Mouse (Mus musculus) c-Kit-positive CD71-negative TER-119-negative erythroid progenitor cells, embryonic 14.5 days (primary cell): ENCODE measurements around the gene Dennd1c.
"Not testable (repeated sequence)": the region's sequence is repeated elsewhere in the genome, so short reads cannot be mapped to it uniquely, and the experiment has no call there.

Source experiments
- DNase-seq: peaks from one replicate; pipeline ENCODE4 v3.0.0-alpha.2; 2013; ENCODE audit warnings: low read depth

Gene Dennd1c

GRCm38 (mm10) chr17:57095855-57096622 lies 17.7 kb upstream of the Dennd1c start:
- DNase-seq: no peak

GRCm38 (mm10) chr17:57094222-57094621 lies 15.9 kb upstream of the Dennd1c start:
- DNase-seq: no peak

GRCm38 (mm10) chr17:57087049-57087832 lies 8.9 kb upstream of the Dennd1c start, which contains the start of gene Tubb4a:
Gene Tubb4a (minus strand): TSS chr17:57087782.
- DNase-seq: no peak

- DNase-seq: no peak
Observed at GRCm38 (mm10) chr17:57085970-57086757, 7.8 kb upstream of the Dennd1c start.

GRCm38 (mm10) chr17:57082481-57082880 lies 4.2 kb upstream of the Dennd1c start:
- no peak for DNase-seq

- DNase-seq: no peak
Observed at GRCm38 (mm10) chr17:57081234-57081842, 3.0 kb upstream of the Dennd1c start.

- DNase-seq: no peak
Observed at GRCm38 (mm10) chr17:57079919-57080318, 1.6 kb upstream of the Dennd1c start.

GRCm38 (mm10) chr17:57076916-57077315 lies 1.4 kb downstream of the Dennd1c start:
- DNase-seq: no peak

- no peak for DNase-seq
Observed at GRCm38 (mm10) chr17:57070699-57071098, 7.6 kb downstream of the Dennd1c start.

- no peak for DNase-seq
Observed at GRCm38 (mm10) chr17:57070272-57070671, 8.0 kb downstream of the Dennd1c start.

GRCm38 (mm10) chr17:57066908-57067307 lies 11.4 kb downstream of the Dennd1c start:
- DNase-seq: no peak

GRCm38 (mm10) chr17:57063031-57063430 lies 15.3 kb downstream of the Dennd1c start:
- DNase-seq: no peak

- DNase-seq: no peak
Observed at GRCm38 (mm10) chr17:57062548-57062947, 15.8 kb downstream of the Dennd1c start.

- no peak for DNase-seq
Observed at GRCm38 (mm10) chr17:57062011-57062521, 16.2 kb downstream of the Dennd1c start.

GRCm38 (mm10) chr17:57061069-57061468 lies 17.2 kb downstream of the Dennd1c start:
- no peak for DNase-seq

- peak; percentile 92 for DNase-seq
Observed at GRCm38 (mm10) chr17:57060231-57060801, 18.0 kb downstream of the Dennd1c start.

GRCm38 (mm10) chr17:57059486-57059977 lies 18.8 kb downstream of the Dennd1c start, which contains the start of gene Slc25a23:
Gene Slc25a23 (minus strand): TSS chr17:57059863.
- no peak for DNase-seq

GRCm38 (mm10) chr17:57058891-57059485 lies 19.3 kb downstream of the Dennd1c start, which contains the start of gene Crb3:
Gene Crb3 (plus strand): TSS chr17:57059105.
- no peak for DNase-seq

GRCm38 (mm10) chr17:57056246-57056645 lies 22.1 kb downstream of the Dennd1c start:
- no peak for DNase-seq

- DNase-seq: not testable (repeated sequence)
Observed at GRCm38 (mm10) chr17:57051679-57052078, 26.6 kb downstream of the Dennd1c start.
